Mouse (Mus musculus) stomach, postnatal 0 days (tissue): Measurements from ENCODE around the gene Tmem120b. TPM values are rescaled to one million over a fixed set of nuclear protein-coding genes. Genes with fewer than 3 reads are reported as not detected.

ENCODE experiments used
- ATAC-seq: fragments of 200-750 bp; cut with Nextera tagmentation; 2 replicates; pipeline ENCODE4 v1.8.0; 2017; ENCODE audit not compliant: low FRiP score, low TSS enrichment
- DNase-seq: peaks from one replicate; pipeline ENCODE4 v3.0.0-alpha.2; 2016; ENCODE audit warnings: low spot score
- H3K27ac ChIP-seq: fragments of 300-500 bp; sonication (generic); replicated peaks from 2 replicates; pipeline ENCODE4 v1.5.1; 2014; ENCODE audit warnings: mild to moderate bottlenecking, control low read depth
- H3K27me3 ChIP-seq: fragments of 300-500 bp; sonication (generic); 2 replicates; pipeline ENCODE4 v1.6.1; 2014; ENCODE audit warnings: low read length; ENCODE audit not compliant: control insufficient read depth, insufficient read depth
- H3K36me3 ChIP-seq: fragments of 300-500 bp; sonication (generic); 2 replicates; pipeline ENCODE4 v1.6.1; 2014; ENCODE audit warnings: low read length, mixed read lengths; ENCODE audit not compliant: control insufficient read depth, insufficient read depth
- H3K4me1 ChIP-seq: fragments of 300-500 bp; sonication (generic); replicated peaks from 2 replicates; pipeline ENCODE4 v1.6.1; 2014; ENCODE audit warnings: antibody characterized with exemption; ENCODE audit not compliant: control insufficient read depth, insufficient read depth
- H3K4me2 ChIP-seq: fragments of 300-500 bp; sonication (generic); replicated peaks from 2 replicates; pipeline ENCODE4 v1.6.1; 2014; ENCODE audit warnings: low read depth, mild to moderate bottlenecking, control low read depth, moderate library complexity
- H3K4me3 ChIP-seq: fragments of 300-500 bp; sonication (generic); 2 replicates; pipeline ENCODE4 v1.5.1; 2014; ENCODE audit warnings: low read depth, low read length, control low read depth
- H3K9ac ChIP-seq: fragments of 300-500 bp; sonication (generic); 2 replicates; pipeline ENCODE4 v1.6.1; 2014; ENCODE audit warnings: mild to moderate bottlenecking, low read length, control low read depth, mixed read lengths
- H3K9me3 ChIP-seq: fragments of 300-500 bp; sonication (generic); 2 replicates; pipeline ENCODE4 v1.6.1; 2016; ENCODE audit warnings: low read length; ENCODE audit not compliant: control insufficient read depth
- CTCF ChIP-seq: IDR thresholded peaks from 2 replicates; pipeline ENCODE4 v1.5.1; 2016; ENCODE audit warnings: antibody characterized with exemption, low read depth, mild to moderate bottlenecking, moderate library complexity
- EP300 ChIP-seq: optimal IDR thresholded peaks from 2 replicates; pipeline ENCODE3; 2016; ENCODE audit warnings: antibody characterized with exemption
- WGBS: fragments of 180-500 bp; shearing (Covaris S2); extraction: QIAGEN DNeasy Blood & Tissue Kit; methylation state at CpG from one replicate; pipeline ENCODE4 v1.1.7; 2014; 5-methylcytosine and 5-hydroxymethylcytosine counted together
- polyA plus RNA-seq: library from polyadenylated mRNA; unstranded; fragments of >200 nt; fragmentation: Nextera tagmentation; extraction: Ambion mirVana; gene quantifications from 2 replicates; pipeline ENCODE4 v1.2.1, GENCODE M21; 2015

Gene Tmem120b
- polyA plus RNA-seq, 1 experiment from 2014 or later = 9.1 TPM

DNA sequence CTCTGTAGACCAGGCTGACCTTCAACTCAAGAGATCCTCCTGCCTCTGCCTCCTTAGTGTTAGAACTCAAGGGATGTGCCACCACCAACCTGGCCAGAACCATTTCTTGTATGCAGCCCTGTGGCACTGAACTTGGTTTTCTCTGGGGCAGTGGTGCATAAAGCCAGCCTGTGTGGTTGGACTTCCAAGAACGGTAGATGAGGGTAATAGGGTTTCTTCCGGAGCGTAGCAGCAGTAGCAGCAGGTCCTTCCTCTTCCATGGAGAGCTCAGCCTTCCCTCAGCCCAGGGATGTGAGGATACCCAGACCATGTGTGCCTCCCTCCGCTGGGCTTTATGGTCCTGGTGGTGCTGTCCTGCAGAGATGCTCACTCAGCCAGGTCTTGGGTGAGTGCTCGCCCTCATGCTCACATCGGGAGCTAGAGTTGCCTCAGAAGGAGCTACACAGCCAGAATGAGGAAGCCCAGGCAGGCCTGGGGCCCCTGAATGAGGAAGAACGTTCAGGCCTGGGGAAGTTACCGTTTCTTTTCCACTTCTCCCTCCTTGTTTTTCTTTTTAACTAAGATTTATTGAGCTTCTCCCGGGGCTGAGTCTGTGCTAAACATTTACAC lies 43.1 kb upstream of the Tmem120b start:
- Histone ChIP-seq H3K36me3 (no peaks in the 10 kb centered on the region), H3K4me1 (no peaks in the 10 kb centered on the region), H3K27ac (no peak overlapping the region; the same call in 1 of the 2 replicates), H3K4me2 (no peak overlapping the region), H3K4me3 (no peak overlapping the region), H3K9ac (no peak overlapping the region), H3K9me3 (no peaks in the 10 kb centered on the region), H3K27me3 (no peaks in the 10 kb centered on the region)
- ATAC-seq (no peak), DNase-seq (no peak)
- no peak for TF ChIP-seq EP300
- TF ChIP-seq CTCF = no peak
- WGBS = 59% methylated on average over 9 of the region's 9 CpGs

- Histone ChIP-seq H3K36me3 (no peaks in the 10 kb centered on the region), H3K4me3 (no peak overlapping the region), H3K9me3 (no peaks in the 10 kb centered on the region), H3K4me1 (no peaks in the 10 kb centered on the region), H3K9ac (no peak overlapping the region), H3K4me2 (no peak overlapping the region), H3K27ac (no peak overlapping the region), H3K27me3 (no peaks in the 10 kb centered on the region)
- ATAC-seq (no peak), DNase-seq (no peak)
- WGBS = 54% methylated on average over 6 of the region's 6 CpGs
- no peak for TF ChIP-seq CTCF
- no peak for TF ChIP-seq EP300
Measured at GRCm38 (mm10) chr5:123026414-123026813, 41.8 kb upstream of the Tmem120b start.

GRCm38 (mm10) chr5:123027436-123027835 lies 40.8 kb upstream of the Tmem120b start:
- H3K4me3 ChIP-seq = no peak overlapping the region
- DNase-seq (peak; percentile 53), ATAC-seq (peak; percentile 63)
- H3K36me3 ChIP-seq = no peaks in the 10 kb centered on the region
- no peak overlapping the region for H3K27ac ChIP-seq
- no peak overlapping the region for H3K9ac ChIP-seq
- no peak overlapping the region for H3K4me2 ChIP-seq
- H3K4me1 ChIP-seq = no peaks in the 10 kb centered on the region
- 42% methylated on average over 6 of the region's 6 CpGs for WGBS
- H3K27me3 ChIP-seq = no peaks in the 10 kb centered on the region
- no peaks in the 10 kb centered on the region for H3K9me3 ChIP-seq
- TF ChIP-seq EP300 (no peak), CTCF (no peak)

GRCm38 (mm10) chr5:123029729-123030128 lies 38.5 kb upstream of the Tmem120b start:
- DNase-seq = no peak
- Histone ChIP-seq H3K9me3 (no peaks in the 10 kb centered on the region), H3K4me1 (no peaks in the 10 kb centered on the region), H3K27ac (no peak overlapping the region), H3K36me3 (no peaks in the 10 kb centered on the region), H3K4me2 (no peak overlapping the region), H3K9ac (no peak overlapping the region), H3K4me3 (no peak overlapping the region), H3K27me3 (no peaks in the 10 kb centered on the region)
- no peak for ATAC-seq
- TF ChIP-seq CTCF (no peak), EP300 (no peak)
- WGBS = 91% methylated on average over 7 of the region's 7 CpGs

GRCm38 (mm10) chr5:123031312-123031711 lies 36.9 kb upstream of the Tmem120b start:
- Histone ChIP-seq H3K9ac (no peak overlapping the region), H3K4me3 (no peak overlapping the region), H3K4me1 (no peaks in the 10 kb centered on the region), H3K27ac (no peak overlapping the region), H3K36me3 (no peaks in the 10 kb centered on the region), H3K27me3 (no peaks in the 10 kb centered on the region), H3K4me2 (no peak overlapping the region), H3K9me3 (no peaks in the 10 kb centered on the region)
- TF ChIP-seq EP300 (no peak), CTCF (peak; percentile 35)
- WGBS = 97% methylated on average over 3 of the region's 3 CpGs
- ATAC-seq (no peak), DNase-seq (no peak)

GRCm38 (mm10) chr5:123033646-123034160 lies 34.5 kb upstream of the Tmem120b start:
- H3K27me3 ChIP-seq = no peaks in the 10 kb centered on the region
- no peak overlapping the region for H3K9ac ChIP-seq
- no peaks in the 10 kb centered on the region for H3K4me1 ChIP-seq
- no peak overlapping the region for H3K4me3 ChIP-seq
- 56% methylated on average over 7 of the region's 7 CpGs for WGBS
- DNase-seq (no peak), ATAC-seq (no peak)
- H3K4me2 ChIP-seq = no peak overlapping the region
- H3K27ac ChIP-seq = no peak overlapping the region
- TF ChIP-seq EP300 (no peak), CTCF (no peak)
- no peaks in the 10 kb centered on the region for H3K36me3 ChIP-seq
- no peaks in the 10 kb centered on the region for H3K9me3 ChIP-seq
